Mouse (Mus musculus): ENCODE measurements around the gene BC035947. TPM values are rescaled to one million over a fixed set of nuclear protein-coding genes. Genes with fewer than 3 reads are reported as not detected.
"Not testable (repeated sequence)": the region's sequence is repeated elsewhere in the genome, so short reads cannot be mapped to it uniquely, and the experiment has no call there.

Gene BC035947
- polyA plus RNA-seq, 1 experiment: 0.04 TPM

- TF ChIP-seq POLR2A (IDR thresholded peaks at IDR 0.05; ENCODE audit: borderline replicate concordance, extremely low read depth, low read depth, low read length): no peak
- TF ChIP-seq CTCF (IDR thresholded peaks at IDR 0.05; ENCODE audit: insufficient read depth, low read length): no peak
- H3K4me1 ChIP-seq (ENCODE audit: control insufficient read depth, insufficient read depth, low read length): peaks cover 3% of the 10 kb centered on the region; the same call in 1 of the 2 replicates
- H3K4me3 ChIP-seq (replicated peaks; ENCODE audit: extremely low read depth, low read depth, low read length): no peak overlapping the region
- DNase-seq: no peak
- 36% methylated on average over 1 of the region's 1 CpGs for WGBS
Observed at GRCm38 (mm10) chr1:78507137-78507536, 4.8 kb downstream of the BC035947 start.

GRCm38 (mm10) chr1:78502527-78502926 lies 9.4 kb downstream of the BC035947 start:
- 89% methylated on average over 6 of the region's 6 CpGs for WGBS
- no peak for DNase-seq
- no peak for TF ChIP-seq POLR2A (IDR thresholded peaks at IDR 0.05; ENCODE audit: borderline replicate concordance, extremely low read depth, low read depth, low read length)
- TF ChIP-seq CTCF (IDR thresholded peaks at IDR 0.05; ENCODE audit: insufficient read depth, low read length): no peak

GRCm38 (mm10) chr1:78501856-78502255 lies 10.1 kb downstream of the BC035947 start:
- WGBS: 79% methylated on average over 12 of the region's 12 CpGs
- not testable (repeated sequence) for H3K4me1 ChIP-seq (ENCODE audit: control insufficient read depth, insufficient read depth, low read length); H3K4me3 ChIP-seq (replicated peaks; ENCODE audit: extremely low read depth, low read depth, low read length); DNase-seq

More at GRCm38 (mm10) chr1:78502527-78502926, 9.4 kb downstream of the BC035947 start:
- no peaks in the 10 kb centered on the region for H3K4me1 ChIP-seq (ENCODE audit: control insufficient read depth, insufficient read depth, low read length)
- no peak overlapping the region for H3K4me3 ChIP-seq (replicated peaks; ENCODE audit: extremely low read depth, low read depth, low read length)

- 91% methylated on average over 16 of the region's 16 CpGs for WGBS
- DNase-seq: no peak
- no peak overlapping the region for H3K4me3 ChIP-seq (replicated peaks; ENCODE audit: extremely low read depth, low read depth, low read length)
- no peaks in the 10 kb centered on the region for H3K4me1 ChIP-seq (ENCODE audit: control insufficient read depth, insufficient read depth, low read length)
- no peak for TF ChIP-seq POLR2A (IDR thresholded peaks at IDR 0.05; ENCODE audit: borderline replicate concordance, extremely low read depth, low read depth, low read length)
- no peak for TF ChIP-seq CTCF (IDR thresholded peaks at IDR 0.05; ENCODE audit: insufficient read depth, low read length)
Observed at GRCm38 (mm10) chr1:78501036-78501435, 10.9 kb downstream of the BC035947 start.

- no peak overlapping the region for H3K4me3 ChIP-seq (replicated peaks; ENCODE audit: extremely low read depth, low read depth, low read length)
- no peak for DNase-seq
- H3K4me1 ChIP-seq (ENCODE audit: control insufficient read depth, insufficient read depth, low read length): peaks cover 5% of the 10 kb centered on the region
- TF ChIP-seq POLR2A (IDR thresholded peaks at IDR 0.05; ENCODE audit: borderline replicate concordance, extremely low read depth, low read depth, low read length) (no peak), CTCF (IDR thresholded peaks at IDR 0.05; ENCODE audit: insufficient read depth, low read length) (no peak)
- WGBS: 62% methylated on average over 1 of the region's 1 CpGs
Observed at GRCm38 (mm10) chr1:78490143-78490542, 21.8 kb downstream of the BC035947 start.

GRCm38 (mm10) chr1:78488752-78489492 lies 23.0 kb downstream of the BC035947 start, which contains the start of gene Farsb:
Gene Farsb, minus strand, starts transcription at chr1:78488897.
- Histone ChIP-seq H3K4me1 (ENCODE audit: control insufficient read depth, insufficient read depth, low read length) (peaks cover 5% of the 10 kb centered on the region), H3K4me3 (replicated peaks; ENCODE audit: extremely low read depth, low read depth, low read length) (peak within 1 kb of the TSS; percentile 78)
- peak; percentile 74; the same call in 1 of the 2 replicates for TF ChIP-seq POLR2A (IDR thresholded peaks at IDR 0.05; ENCODE audit: borderline replicate concordance, extremely low read depth, low read depth, low read length)
- no peak for TF ChIP-seq CTCF (IDR thresholded peaks at IDR 0.05; ENCODE audit: insufficient read depth, low read length)
- DNase-seq: peak; percentile 88
- under 1% methylated on average over 31 of the region's 31 CpGs for WGBS

- Histone ChIP-seq H3K4me1 (ENCODE audit: control insufficient read depth, insufficient read depth, low read length) (peaks cover 8% of the 10 kb centered on the region), H3K4me3 (replicated peaks; ENCODE audit: extremely low read depth, low read depth, low read length) (peak overlapping the region; percentile 78)
- under 1% methylated on average over 28 of the region's 28 CpGs for WGBS
- TF ChIP-seq POLR2A (IDR thresholded peaks at IDR 0.05; ENCODE audit: borderline replicate concordance, extremely low read depth, low read depth, low read length) (no peak), CTCF (IDR thresholded peaks at IDR 0.05; ENCODE audit: insufficient read depth, low read length) (no peak)
- no peak for DNase-seq
Observed at GRCm38 (mm10) chr1:78488427-78488751, 23.6 kb downstream of the BC035947 start.

GRCm38 (mm10) chr1:78484361-78484760 lies 27.6 kb downstream of the BC035947 start:
- Histone ChIP-seq H3K4me3 (replicated peaks; ENCODE audit: extremely low read depth, low read depth, low read length) (no peak overlapping the region), H3K4me1 (ENCODE audit: control insufficient read depth, insufficient read depth, low read length) (peaks cover 6% of the 10 kb centered on the region)
- 18% methylated on average over 2 of the region's 2 CpGs for WGBS
- DNase-seq: no peak
- TF ChIP-seq POLR2A (IDR thresholded peaks at IDR 0.05; ENCODE audit: borderline replicate concordance, extremely low read depth, low read depth, low read length): no peak
- TF ChIP-seq CTCF (IDR thresholded peaks at IDR 0.05; ENCODE audit: insufficient read depth, low read length): no peak

- DNase-seq: no peak
- 64% methylated on average over 3 of the region's 3 CpGs for WGBS
- H3K4me3 ChIP-seq (replicated peaks; ENCODE audit: extremely low read depth, low read depth, low read length): no peak overlapping the region
- TF ChIP-seq POLR2A (IDR thresholded peaks at IDR 0.05; ENCODE audit: borderline replicate concordance, extremely low read depth, low read depth, low read length) (no peak), CTCF (IDR thresholded peaks at IDR 0.05; ENCODE audit: insufficient read depth, low read length) (no peak)
- peaks cover 6% of the 10 kb centered on the region for H3K4me1 ChIP-seq (ENCODE audit: control insufficient read depth, insufficient read depth, low read length)
Observed at GRCm38 (mm10) chr1:78483430-78483829, 28.5 kb downstream of the BC035947 start.

GRCm38 (mm10) chr1:78472441-78472840 lies 39.5 kb downstream of the BC035947 start:
- H3K4me3 ChIP-seq (replicated peaks; ENCODE audit: extremely low read depth, low read depth, low read length): no peak overlapping the region
- DNase-seq: no peak
- WGBS: 89% methylated on average over 5 of the region's 5 CpGs
- no peaks in the 10 kb centered on the region for H3K4me1 ChIP-seq (ENCODE audit: control insufficient read depth, insufficient read depth, low read length)
- no peak for TF ChIP-seq POLR2A (IDR thresholded peaks at IDR 0.05; ENCODE audit: borderline replicate concordance, extremely low read depth, low read depth, low read length)
- no peak for TF ChIP-seq CTCF (IDR thresholded peaks at IDR 0.05; ENCODE audit: insufficient read depth, low read length)
